Mouse (Mus musculus) CH12.LX (cell line): ENCODE measurements around the gene Lgals9. TPM values are rescaled to one million over a fixed set of nuclear protein-coding genes. Genes with fewer than 3 reads are reported as not detected.

Experiments
- DNase-seq: peaks from one replicate; pipeline ENCODE4 v3.0.0-alpha.2; 2013; ENCODE audit errors: extremely low read depth
- H3K27ac ChIP-seq: 2 replicates; pipeline ENCODE4 v1.5.1; 2012; ENCODE audit warnings: low read depth, mild to moderate bottlenecking, control low read depth, moderate library complexity; ENCODE audit not compliant: insufficient read depth
- H3K27me3 ChIP-seq: replicated peaks from 2 replicates; pipeline ENCODE3; 2012; ENCODE audit warnings: inconsistent platforms
- H3K36me3 ChIP-seq, 2 experiments: replicated peaks in 1 of 2; 2 replicates each; pipeline versions ENCODE3 to v1.6.1; 2012; ENCODE audit warnings: inconsistent platforms in 1 of 2, low read length in 1 of 2, mild to moderate bottlenecking in 1 of 2, mixed read lengths in 1 of 2, moderate library complexity in 1 of 2; ENCODE audit not compliant: control insufficient read depth in 1 of 2, insufficient read depth in 1 of 2
- H3K4me1 ChIP-seq, 2 experiments: 2 replicates each; pipeline ENCODE4 v1.6.1; 2012; ENCODE audit warnings: inconsistent platforms in 1 of 2, moderate library complexity in 1 of 2; ENCODE audit not compliant: insufficient read depth in 2 of 2, control insufficient read depth in 1 of 2
- H3K4me2 ChIP-seq: 2 replicates; pipeline ENCODE4 v1.6.1; 2012; ENCODE audit warnings: low read depth, mild to moderate bottlenecking, control low read depth; ENCODE audit not compliant: poor library complexity, insufficient read depth, severe bottlenecking
- H3K4me3 ChIP-seq, 3 experiments: fragments of 150-350 bp in 1 of 3; sonication (generic) in 1 of 3; replicated peaks in 1 of 3; 2 replicates each; pipeline versions ENCODE3 to v1.5.1; 2011 to 2012; ENCODE audit warnings: low read depth in 2 of 3, low read length in 2 of 3, mild to moderate bottlenecking in 2 of 3, moderate library complexity in 2 of 3, control low read depth in 1 of 3, improper control_type of control experiment in 1 of 3, inconsistent platforms in 1 of 3, mixed read lengths in 1 of 3; ENCODE audit not compliant: poor library complexity in 1 of 3
- H3K79me2 ChIP-seq: replicated peaks from 2 replicates; pipeline ENCODE4 v1.6.1; 2012; ENCODE audit warnings: mild to moderate bottlenecking, moderate library complexity; ENCODE audit not compliant: control insufficient read depth, poor library complexity, insufficient read depth, severe bottlenecking; ENCODE audit errors: extremely low read depth
- H3K9ac ChIP-seq: 2 replicates; pipeline ENCODE4 v1.6.1; 2012; ENCODE audit warnings: low read depth, mild to moderate bottlenecking, control low read depth, moderate library complexity; ENCODE audit not compliant: insufficient read depth
- H3K9me3 ChIP-seq: replicated peaks from 2 replicates; pipeline ENCODE3; 2012; ENCODE audit warnings: low read length, inconsistent platforms, mixed read lengths
- BHLHE40 ChIP-seq: IDR thresholded peaks from 2 replicates; pipeline ENCODE4 v1.6.1; 2011; ENCODE audit warnings: mild to moderate bottlenecking, low read depth, low read length, improper control_type of control experiment
- CTCF ChIP-seq, 2 experiments: IDR thresholded peaks in 1 of 2; conservative IDR thresholded peaks in 1 of 2; 2 replicates each; pipeline ENCODE4 v1.5.1; 2011 to 2012; ENCODE audit warnings: low read depth in 2 of 2, low read length in 2 of 2, improper control_type of control experiment in 1 of 2, inconsistent platforms in 1 of 2, mild to moderate bottlenecking in 1 of 2, moderate library complexity in 1 of 2
- E2F4 ChIP-seq: IDR thresholded peaks from 2 replicates; pipeline ENCODE4 v1.6.1; 2011; ENCODE audit warnings: low read depth, low read length, improper control_type of control experiment; ENCODE audit not compliant: insufficient replicate concordance
- ELF1 ChIP-seq: IDR thresholded peaks from 2 replicates; pipeline ENCODE4 v1.6.1; 2014; ENCODE audit warnings: low read depth, mild to moderate bottlenecking, inconsistent platforms, low read length, improper control_type of control experiment
- EP300 ChIP-seq: IDR thresholded peaks from 2 replicates; pipeline ENCODE4 v1.6.1; 2011; ENCODE audit warnings: low read length, improper control_type of control experiment
- HCFC1 ChIP-seq: IDR thresholded peaks from 2 replicates; pipeline ENCODE4 v1.6.1; 2012; ENCODE audit warnings: low read depth, mild to moderate bottlenecking, inconsistent platforms, low read length, improper control_type of control experiment
- IRF4 ChIP-seq: IDR thresholded peaks from 2 replicates; pipeline ENCODE4 v1.6.1; 2014; ENCODE audit warnings: low read depth, mild to moderate bottlenecking, inconsistent platforms, low read length, improper control_type of control experiment
- JUND ChIP-seq: conservative IDR thresholded peaks from 2 replicates; pipeline ENCODE4 v1.6.1; 2011; ENCODE audit warnings: low read depth, low read length, improper control_type of control experiment
- KAT2A ChIP-seq: IDR thresholded peaks from 2 replicates; pipeline ENCODE4 v1.6.1; 2012; ENCODE audit warnings: low read length, improper control_type of control experiment, inconsistent platforms; ENCODE audit not compliant: insufficient replicate concordance
- MAFK ChIP-seq: IDR thresholded peaks from 2 replicates; pipeline ENCODE4 v1.6.1; 2011; ENCODE audit warnings: low read length, improper control_type of control experiment; ENCODE audit not compliant: insufficient replicate concordance
- MAX ChIP-seq: IDR thresholded peaks from 2 replicates; pipeline ENCODE4 v1.6.1; 2011; ENCODE audit warnings: low read length, improper control_type of control experiment
- MEF2A ChIP-seq: IDR thresholded peaks from 2 replicates; pipeline ENCODE4 v1.6.1; 2014; ENCODE audit warnings: low read depth, mild to moderate bottlenecking, inconsistent platforms, low read length, improper control_type of control experiment, borderline replicate concordance
- MYC ChIP-seq: IDR thresholded peaks from 2 replicates; pipeline ENCODE4 v1.6.1; 2011; ENCODE audit warnings: low read depth, mild to moderate bottlenecking, improper control_type of control experiment, low read length
- NELFE ChIP-seq: IDR thresholded peaks from 2 replicates; pipeline ENCODE4 v1.6.1; 2011; ENCODE audit warnings: low read depth, low read length, improper control_type of control experiment
- PAX5 ChIP-seq: IDR thresholded peaks from 2 replicates; pipeline ENCODE4 v1.6.1; 2012; ENCODE audit warnings: low read length, inconsistent platforms, mixed read lengths
- POLR2A ChIP-seq: IDR thresholded peaks from 2 replicates; pipeline ENCODE4 v1.6.1; 2011; ENCODE audit warnings: low read depth, mild to moderate bottlenecking, improper control_type of control experiment, low read length
- POLR2AphosphoS2 ChIP-seq: IDR thresholded peaks from 2 replicates; pipeline ENCODE4 v1.6.1; 2011; ENCODE audit warnings: low read depth, low read length, improper control_type of control experiment
- RCOR1 ChIP-seq: conservative IDR thresholded peaks from 2 replicates; pipeline ENCODE4 v1.6.1; 2012; ENCODE audit warnings: low read depth, mild to moderate bottlenecking, inconsistent platforms, low read length, improper control_type of control experiment
- SMC3 ChIP-seq: IDR thresholded peaks from 2 replicates; pipeline ENCODE4 v1.6.1; 2011; ENCODE audit warnings: low read depth, low read length, improper control_type of control experiment
- TBP ChIP-seq: conservative IDR thresholded peaks from 2 replicates; pipeline ENCODE4 v1.6.1; 2011; ENCODE audit warnings: low read depth, low read length, improper control_type of control experiment
- TCF12 ChIP-seq: IDR thresholded peaks from 2 replicates; pipeline ENCODE4 v1.6.1; 2014; ENCODE audit warnings: low read depth, mild to moderate bottlenecking, inconsistent platforms, low read length, improper control_type of control experiment
- UBTF ChIP-seq: IDR thresholded peaks from 2 replicates; pipeline ENCODE4 v1.6.1; 2012; ENCODE audit warnings: low read depth, mild to moderate bottlenecking, inconsistent platforms, low read length, improper control_type of control experiment, moderate library complexity
- dilution Hi-C: fragments of 300-500 bp; cut with MboI; formaldehyde crosslinking; loops from 2 replicates; pipeline ENCODE4 v1.14.3; 2020; ENCODE audit warnings: low sequenced_read_pairs; ENCODE audit not compliant: extremely low pct_unique_long_range_greater_than_20kb, extremely low pct_ligation_motif_present
- in situ Hi-C: fragments of 300-500 bp; cut with MboI; formaldehyde crosslinking; loops from 3 replicates; pipeline ENCODE4 v1.14.3; 2019; ENCODE audit warnings: low sequenced_read_pairs, low pct_ligation_motif_present, low pct_unique_long_range_greater_than_20kb, mixed read lengths
- polyA plus RNA-seq: library from polyadenylated mRNA; unstranded; fragments of >175 nt; gene quantifications from 2 replicates; pipeline ENCODE4 v1.2.1, GENCODE M21; 2012; ENCODE audit warnings: low read depth; ENCODE audit not compliant: insufficient read length
- total RNA-seq, 2 experiments: library from RNA; depleted of rRNA; stranded (reverse); fragments of 300-350 nt in 1 of 2; fragments of >200 nt in 1 of 2; gene quantifications; 2 replicates each; pipeline ENCODE4 v1.2.3; 2012 to 2014

Gene Lgals9
- total and polyA plus RNA-seq, 3 experiments = 4.9 to 16.4 (median 5.0) TPM

- TF ChIP-seq POLR2AphosphoS2 = no peak
- TF ChIP-seq IRF4 = no peak
- TF ChIP-seq MAFK = no peak
- TF ChIP-seq MYC = no peak
Observed at GRCm38 (mm10) chr11:78959841-78960520, 24.8 kb downstream of the Lgals9 start (continued).

- Histone ChIP-seq H3K27me3 (no peaks in the 10 kb centered on the region), H3K4me3 (no peak overlapping the region), H3K79me2 (no peaks in the 10 kb centered on the region), H3K27ac (no peak overlapping the region), H3K9me3 (no peaks in the 10 kb centered on the region), H3K36me3 (peaks cover 0 to 52% of the 10 kb centered on the region in 2 experiments), H3K9ac (no peak overlapping the region), H3K4me1 (no peaks in the 10 kb centered on the region; a peak in 1 of 4 replicates), H3K4me2 (no peak overlapping the region)
- DNase-seq = no peak
- TF ChIP-seq UBTF = no peak
- no peak for TF ChIP-seq NELFE
- no peak for TF ChIP-seq EP300
- no peak for TF ChIP-seq TBP
- TF ChIP-seq KAT2A = no peak
- no peak for TF ChIP-seq SMC3
- TF ChIP-seq POLR2AphosphoS2 = no peak
- no peak for TF ChIP-seq PAX5
- no peak for TF ChIP-seq ELF1
- TF ChIP-seq CTCF (conservative IDR thresholded peaks at IDR 0.05 in 1 of 2, IDR thresholded peaks at IDR 0.05 in 1 of 2; ENCODE audit: low read depth in 2 of 2, low read length in 2 of 2) = no peak
- no peak for TF ChIP-seq MAX
- TF ChIP-seq HCFC1 = no peak
- no peak for TF ChIP-seq JUND
- TF ChIP-seq TCF12 = no peak
- TF ChIP-seq RCOR1 = no peak
- TF ChIP-seq MEF2A = no peak
- no peak for TF ChIP-seq BHLHE40
- no peak for TF ChIP-seq IRF4
- no peak for TF ChIP-seq POLR2A
- TF ChIP-seq E2F4 = no peak
- dilution Hi-C loops = no loop called here
- in situ Hi-C loops = loop anchor here (10.0 kb wide), 1 partner anchor 375 kb away; no protein-coding TSS in a partner anchor
Observed at GRCm38 (mm10) chr11:78959367-78959766, 25.4 kb downstream of the Lgals9 start.
